Mouse (Mus musculus): ENCODE measurements at regions not wholly inside any gene's neighbourhood (a gene's known extent, or its start where the extent isn't known, plus 50 kb on each side); places are given as distances from the start of the nearest gene placed in this dataset.

GRCm38 (mm10) chr16:65742951-65743350 is 72.1 kb upstream of the Vgll3 start:
- TF ChIP-seq CTCF (IDR thresholded peaks at IDR 0.05; ENCODE audit: control insufficient read depth, insufficient read depth, insufficient replicate concordance, low read depth, low read length) (no peak), POLR2A (IDR thresholded peaks at IDR 0.05; ENCODE audit: control insufficient read depth, low read depth, low read length) (no peak)

Measured in testis, adult 2 months (tissue).